Mouse (Mus musculus) left cerebral cortex, postnatal 14 days (tissue): ENCODE data around the gene Sertad2. TPM values are rescaled to one million over a fixed set of nuclear protein-coding genes. Genes with fewer than 3 reads are reported as not detected.

Experiments
- DNase-seq, 2 experiments: peaks; one replicate each; pipeline ENCODE4 v3.0.0; 2021 to 2022; ENCODE audit warnings: low spot score in 2 of 2, mixed read lengths in 1 of 2
- intact Hi-C: fragments of 180-260 bp; cut with DNase I; formaldehyde crosslinking; loops from one replicate; pipeline ENCODE4 v1.15.1; 2025
- total RNA-seq, 2 experiments: library from RNA; stranded (reverse); gene quantifications; 2 replicates each; pipeline ENCODE4 v1.2.3; 2021

The Sertad2 gene
- total RNA-seq, 2 experiments from 2014 or later, result 19.8 to 22.4 TPM

DNA sequence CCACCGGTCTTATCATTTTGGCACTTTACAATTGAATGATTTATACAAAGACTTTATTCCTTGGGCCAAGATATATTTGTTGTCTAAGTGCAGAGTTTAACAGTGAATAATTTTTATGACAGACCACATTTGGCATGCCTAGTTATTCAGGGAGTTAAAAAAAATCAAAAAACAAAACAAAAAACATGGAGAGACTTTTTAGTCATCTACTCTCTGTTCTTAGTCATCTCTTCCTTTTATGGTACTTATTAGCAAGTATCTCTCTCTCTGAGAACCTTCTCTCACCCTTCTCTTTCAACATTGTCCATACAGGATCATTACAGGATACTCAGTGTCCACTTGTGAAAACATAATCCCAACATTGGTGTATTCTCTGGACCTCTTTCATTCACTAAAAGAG, 42.2 kb downstream of the Sertad2 start:
- no peak for DNase-seq
- intact Hi-C loops, result no loop called here

DNA sequence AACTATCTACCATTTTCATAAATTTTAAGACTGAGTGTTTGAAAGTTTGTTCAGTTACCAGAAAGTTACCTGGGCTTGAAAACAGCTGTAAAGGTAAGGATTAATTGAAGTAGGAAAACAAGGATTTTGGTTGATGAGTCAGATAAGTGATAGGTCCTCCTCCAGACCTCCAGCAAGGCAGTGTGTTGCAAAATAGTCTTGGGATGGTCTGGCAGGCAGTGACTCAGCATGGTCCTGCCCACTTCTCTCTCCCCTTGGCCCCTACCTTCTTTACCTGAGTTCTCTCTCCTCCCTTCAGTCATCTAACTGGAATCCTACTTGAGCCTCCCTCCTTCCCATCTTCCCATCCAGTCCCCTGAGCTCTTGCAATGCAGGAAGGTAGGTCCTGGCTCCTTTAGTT, 43.1 kb downstream of the Sertad2 start:
- intact Hi-C loops, result no loop called here
- DNase-seq, result no peak

GRCm38 (mm10) chr11:20589393-20589792, 46.3 kb downstream of the Sertad2 start:
- DNase-seq, result no peak
- intact Hi-C loops, result no loop called here

DNA sequence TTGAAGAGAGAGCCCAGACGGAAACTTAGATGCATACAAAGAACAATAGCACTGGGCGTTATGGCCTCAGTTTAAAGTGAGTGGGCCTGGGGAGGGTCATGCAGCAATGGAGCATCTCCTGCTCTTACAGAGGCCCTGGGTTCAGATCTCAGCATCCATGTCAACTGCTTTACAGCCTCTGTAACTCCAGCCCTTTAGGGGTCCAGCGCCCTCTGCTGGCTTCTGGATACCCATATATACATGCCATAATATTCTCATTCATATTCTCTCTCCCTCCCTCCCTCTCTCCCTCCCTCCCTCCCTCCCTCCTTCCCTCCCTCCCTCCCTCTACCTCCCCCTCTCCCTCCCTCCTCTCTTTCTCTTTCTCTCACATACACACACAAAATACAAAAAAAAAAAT, 49.0 kb downstream of the Sertad2 start:
- no peak for DNase-seq
- intact Hi-C loops, result no loop called here

GRCm38 (mm10) chr11:20594229-20595201, 51.5 kb downstream of the Sertad2 start:
- no peak for DNase-seq
- intact Hi-C loops, result no loop called here

DNA sequence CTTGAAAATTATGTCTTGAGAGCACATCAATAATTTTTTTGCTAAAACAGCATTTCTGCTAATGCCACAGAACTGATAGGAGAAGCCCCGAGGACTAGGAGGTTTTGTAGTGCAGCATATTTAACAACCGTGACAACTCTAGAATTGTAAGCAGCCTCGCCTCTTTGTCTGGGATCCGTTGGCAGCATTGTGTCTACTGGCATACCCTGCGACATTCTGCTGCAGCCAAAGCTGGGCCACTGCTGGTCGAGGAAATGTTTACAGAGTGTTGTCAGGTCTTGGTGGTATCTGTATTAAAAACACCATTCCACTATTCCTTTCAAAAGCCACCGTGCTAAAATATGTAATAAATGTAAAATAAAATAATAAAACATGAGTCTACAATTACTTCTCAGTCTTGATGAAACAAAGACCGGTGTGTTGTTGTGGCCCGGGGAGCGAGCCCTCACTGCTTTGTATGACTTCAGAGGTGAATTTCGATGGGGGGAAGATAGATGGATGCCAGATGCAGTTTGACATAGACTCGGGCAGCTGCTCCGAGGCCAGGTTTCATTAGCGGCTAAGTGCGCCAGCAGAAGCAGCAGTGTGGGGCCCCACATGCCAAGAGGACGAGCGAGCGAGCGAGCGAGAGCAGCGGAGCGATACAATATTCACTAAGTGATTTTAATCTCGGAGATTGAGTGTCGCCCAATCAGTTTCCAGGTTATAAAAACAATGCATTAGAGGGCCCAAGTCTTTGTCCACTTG, 60.2 kb downstream of the Sertad2 start:
- intact Hi-C loops, result no loop called here
- DNase-seq, result peak; percentile 18 to 34

DNA sequence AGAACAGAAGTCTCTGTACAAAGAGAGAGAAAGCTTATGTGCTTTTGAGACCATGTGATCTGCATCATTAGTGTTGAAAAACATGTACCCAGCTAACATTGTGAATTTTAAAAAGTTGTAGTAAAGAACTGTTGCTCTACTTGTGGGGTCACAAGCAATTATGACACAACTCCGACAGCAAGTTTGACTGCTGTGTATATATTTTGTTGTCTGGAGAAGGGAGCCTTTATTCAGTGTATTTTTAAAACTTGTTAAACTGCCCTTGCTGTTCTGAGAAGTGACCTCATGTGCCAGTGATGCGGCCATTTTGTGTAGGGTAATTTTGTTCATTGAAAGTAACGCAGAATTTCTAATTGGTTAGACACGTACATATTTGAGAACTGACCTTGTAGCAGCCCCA, 61.1 kb downstream of the Sertad2 start:
- DNase-seq, result no peak
- intact Hi-C loops, result no loop called here

DNA sequence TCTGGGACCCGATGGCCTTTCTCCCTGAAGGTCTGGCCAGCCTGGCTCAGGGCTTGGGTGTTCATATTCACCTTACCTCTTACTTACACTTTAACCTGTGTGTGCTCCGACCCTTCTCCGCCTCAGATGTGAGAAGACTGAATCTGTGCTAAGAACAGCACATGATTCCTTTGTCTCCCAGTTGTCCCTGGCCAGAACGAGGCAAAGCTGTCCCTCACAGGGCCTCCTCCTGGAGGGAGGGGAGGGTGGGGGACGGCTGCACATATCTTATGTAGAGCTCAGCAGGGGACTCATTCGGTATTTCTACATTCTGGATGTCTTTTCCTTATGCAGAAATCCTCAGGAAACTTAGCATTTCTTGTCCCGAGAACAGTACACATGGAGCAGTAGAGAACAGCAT, 62.6 kb downstream of the Sertad2 start:
- intact Hi-C loops, result no loop called here
- no peak for DNase-seq

DNA sequence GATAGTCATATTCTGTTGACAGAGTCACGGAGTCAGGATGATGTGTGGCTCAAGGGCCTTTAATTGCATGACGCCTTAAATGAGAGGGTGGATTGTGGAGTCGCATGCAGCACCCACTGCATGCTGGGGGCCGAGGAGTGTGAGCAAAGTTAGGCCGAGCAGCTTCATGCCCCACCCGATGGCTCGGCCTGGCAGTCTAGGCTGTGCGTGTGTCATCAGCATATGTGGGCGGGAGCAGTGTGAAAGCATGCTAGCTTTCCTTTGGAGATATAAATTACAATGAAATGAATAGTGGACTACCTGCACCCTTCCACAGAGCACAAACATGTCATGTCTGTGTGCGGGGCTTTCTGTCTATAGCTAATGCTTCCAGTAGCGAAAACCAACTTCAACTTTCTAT, 65.4 kb downstream of the Sertad2 start:
- peak in 1 of 2 experiments; percentile 20 for DNase-seq

GRCm38 (mm10) chr11:20613223-20613622, 70.2 kb downstream of the Sertad2 start:
- DNase-seq, result no peak
- intact Hi-C loops, result no loop called here

More for the DNA sequence above, 65.4 kb downstream of the Sertad2 start:
- intact Hi-C loops, result no loop called here

GRCm38 (mm10) chr11:20616103-20616502, 73.0 kb downstream of the Sertad2 start:
- no peak for DNase-seq
- intact Hi-C loops, result no loop called here

- no peak for DNase-seq
- intact Hi-C loops, result no loop called here
Observed at GRCm38 (mm10) chr11:20627146-20627545, 84.1 kb downstream of the Sertad2 start.

- intact Hi-C loops, result no loop called here
- DNase-seq, result no peak
Observed at GRCm38 (mm10) chr11:20628216-20628615, 85.2 kb downstream of the Sertad2 start.

DNA sequence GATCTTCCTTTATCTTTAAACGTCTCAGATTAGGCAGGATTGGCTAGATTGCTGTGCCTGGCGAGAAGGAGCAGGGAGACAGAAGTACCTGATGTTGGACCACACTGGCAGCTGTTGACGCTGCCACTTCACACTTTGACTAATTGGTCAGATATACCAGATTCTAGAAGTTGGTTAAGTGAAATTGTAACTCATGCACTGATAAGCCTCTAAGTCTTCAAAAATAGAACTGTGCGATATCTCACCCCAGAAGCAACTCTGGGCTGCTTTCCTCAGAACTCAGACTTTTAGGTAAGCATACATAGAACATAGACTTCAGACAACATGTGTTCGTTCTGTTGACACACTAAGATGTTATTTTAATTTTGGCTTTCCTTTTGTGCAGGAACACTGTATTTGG, 86.6 kb downstream of the Sertad2 start:
- intact Hi-C loops, result loop anchor here (5.0 kb wide), 2 partner anchors 87 to 172 kb away; partner anchors contain the start of gene Sertad2
- DNase-seq, result no peak

DNA sequence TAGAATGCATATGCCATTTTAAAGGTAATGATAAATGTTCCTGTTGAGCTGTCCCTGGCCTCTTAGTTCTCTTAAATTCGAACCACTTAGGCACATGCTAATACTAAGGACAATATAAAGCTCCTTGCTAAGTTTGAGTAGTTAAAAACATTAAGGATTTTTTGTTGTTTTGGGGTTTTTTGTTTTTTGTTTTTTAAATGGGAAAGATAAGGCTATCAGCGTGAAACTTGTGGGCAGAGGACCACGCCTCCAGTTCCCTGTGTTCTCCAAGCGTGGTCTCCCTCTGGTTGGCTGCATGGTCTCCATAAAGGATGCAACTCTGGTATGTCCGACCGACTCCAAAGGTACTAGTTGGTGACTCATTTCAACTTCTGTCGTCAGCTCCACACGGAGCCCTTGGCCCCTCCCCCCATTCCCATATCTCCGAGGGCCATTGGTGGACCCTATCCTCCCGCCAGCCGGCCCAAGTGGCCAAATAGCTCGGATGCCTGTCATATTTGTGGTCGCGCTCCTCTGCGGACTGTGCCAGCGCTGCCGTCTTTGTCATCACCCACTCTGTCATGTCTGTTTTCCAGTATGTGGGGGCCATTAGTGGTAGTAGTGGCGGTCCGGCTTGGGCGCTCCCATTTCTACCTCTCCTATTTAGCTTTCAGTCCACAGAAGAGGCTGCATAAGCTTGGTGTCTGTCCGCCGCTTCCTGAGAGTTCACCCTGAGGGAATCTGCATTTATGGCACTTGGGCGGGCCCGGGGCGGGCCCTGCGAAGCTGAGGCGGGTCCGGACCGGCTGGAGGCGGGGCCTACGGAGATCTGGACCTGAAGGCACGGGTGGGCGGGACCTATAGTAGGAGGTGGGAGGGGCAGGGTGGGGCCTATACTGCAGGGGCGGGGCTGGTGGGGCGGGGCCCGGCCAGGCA, 88.2 kb downstream of the Sertad2 start:
- intact Hi-C loops, result loop anchor here (5.0 kb wide), 2 partner anchors 89 to 174 kb away; partner anchors contain the start of gene Sertad2
- peak; percentile 91 to 94 for DNase-seq

DNA sequence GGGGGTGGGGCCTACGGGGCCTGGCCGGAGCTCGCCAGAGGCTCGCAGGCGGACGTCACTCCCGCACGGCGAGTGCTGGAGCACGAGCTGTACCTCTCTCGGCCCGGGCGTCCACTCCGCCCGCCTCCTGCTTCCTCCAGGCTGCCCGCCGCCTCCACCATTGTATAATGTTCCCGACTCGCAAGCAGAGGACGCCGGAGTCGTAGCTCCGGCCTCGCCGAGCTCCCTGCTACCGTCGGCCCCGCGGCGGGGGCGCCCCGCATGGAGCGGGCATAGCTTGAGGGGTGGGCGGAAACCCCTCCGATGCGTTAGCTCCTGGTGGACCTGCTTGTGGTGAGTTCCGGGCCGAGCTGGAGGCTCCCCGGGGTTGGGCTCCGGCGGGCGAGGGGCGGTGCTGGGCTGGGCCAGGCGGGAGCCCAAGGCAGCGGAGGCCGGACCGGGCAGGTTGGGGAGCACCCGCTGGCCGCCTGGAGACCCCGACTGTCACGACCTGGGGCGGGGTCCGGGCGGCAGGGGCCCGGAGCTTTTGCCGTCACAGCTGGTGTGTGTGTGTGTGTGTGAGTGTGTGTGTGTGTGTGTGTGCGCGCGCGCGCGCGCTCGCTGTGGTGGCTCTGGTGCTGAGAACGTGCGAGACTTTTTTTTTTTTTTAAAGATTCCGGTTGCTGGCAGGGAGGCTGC, 89.0 kb downstream of the Sertad2 start:
- intact Hi-C loops, result loop anchor here (5.0 kb wide), 2 partner anchors 90 to 175 kb away; partner anchors contain the start of gene Sertad2

GRCm38 (mm10) chr11:20632619-20632965, 89.5 kb downstream of the Sertad2 start:
- DNase-seq, result no peak
- intact Hi-C loops, result loop anchor here (5.0 kb wide), 2 partner anchors 90 to 175 kb away; partner anchors contain the start of gene Sertad2

More for the DNA sequence above, 89.0 kb downstream of the Sertad2 start:
- peak; percentile 62 to 70 for DNase-seq

DNA sequence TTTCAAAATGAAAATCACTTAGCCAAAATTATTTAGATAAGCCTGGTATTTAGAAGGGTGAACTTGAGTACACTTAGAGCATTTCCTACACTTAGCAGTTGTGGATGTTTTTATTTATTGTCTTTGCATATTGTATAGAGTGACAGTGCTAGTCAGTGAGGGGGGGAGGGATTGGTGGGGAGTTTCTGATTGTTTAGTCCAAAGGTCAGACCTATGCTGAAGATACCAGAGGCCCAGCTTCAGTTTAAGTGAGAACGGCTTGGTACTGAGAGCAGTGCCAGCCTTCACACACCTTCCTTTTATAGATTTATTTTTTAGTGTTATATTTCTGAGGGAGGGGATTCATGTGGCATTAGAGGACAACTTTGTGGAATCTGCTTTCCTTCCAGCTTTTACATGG, 91.5 kb downstream of the Sertad2 start:
- no peak for DNase-seq
- intact Hi-C loops, result loop anchor here (5.0 kb wide), 2 partner anchors 92 to 177 kb away; partner anchors contain the start of gene Sertad2

- DNase-seq, result no peak
- intact Hi-C loops, result no loop called here
Observed at GRCm38 (mm10) chr11:20635646-20636045, 92.6 kb downstream of the Sertad2 start.
